Mouse (Mus musculus) hindbrain, embryonic 14.5 days (tissue): Measurements from ENCODE around the gene Rhot1. TPM values are rescaled to one million over a fixed set of nuclear protein-coding genes. Genes with fewer than 3 reads are reported as not detected.

Source experiments
- ATAC-seq: fragments of 200-750 bp; cut with Nextera tagmentation; 2 replicates; pipeline ENCODE4 v1.8.0; 2017; ENCODE audit warnings: moderate number of reproducible peaks, mild to moderate bottlenecking, moderate TSS enrichment, moderate library complexity; ENCODE audit not compliant: low FRiP score
- DNase-seq: peaks from one replicate; pipeline ENCODE4 v3.0.0-alpha.2; 2015; ENCODE audit warnings: low spot score
- H3K27ac ChIP-seq: fragments of 300-500 bp; sonication (generic); 2 replicates; pipeline ENCODE4 v1.5.1; 2014; ENCODE audit warnings: mild to moderate bottlenecking, moderate library complexity
- H3K27me3 ChIP-seq: fragments of 300-500 bp; sonication (generic); 2 replicates; pipeline ENCODE4 v1.6.1; 2014; ENCODE audit warnings: mild to moderate bottlenecking, low read length, mixed read lengths; ENCODE audit not compliant: control insufficient read depth, insufficient read depth
- H3K36me3 ChIP-seq: fragments of 300-500 bp; sonication (generic); replicated peaks from 2 replicates; pipeline ENCODE4 v1.6.1; 2014; ENCODE audit not compliant: control insufficient read depth, insufficient read depth
- H3K4me1 ChIP-seq: fragments of 300-500 bp; sonication (generic); replicated peaks from 2 replicates; pipeline ENCODE4 v1.6.1; 2014; ENCODE audit warnings: antibody characterized with exemption, low read length, mixed read lengths; ENCODE audit not compliant: control insufficient read depth, insufficient read depth
- H3K4me2 ChIP-seq: fragments of 300-500 bp; sonication (generic); replicated peaks from 2 replicates; pipeline ENCODE4 v1.6.1; 2014; ENCODE audit warnings: mild to moderate bottlenecking, moderate library complexity
- H3K4me3 ChIP-seq: fragments of 300-500 bp; sonication (generic); replicated peaks from 2 replicates; pipeline ENCODE4 v1.5.1; 2014; ENCODE audit warnings: mild to moderate bottlenecking, low read length
- H3K9ac ChIP-seq: fragments of 300-500 bp; sonication (generic); 2 replicates; pipeline ENCODE4 v1.6.1; 2014
- H3K9me3 ChIP-seq: fragments of 300-500 bp; sonication (generic); 2 replicates; pipeline ENCODE4 v1.6.1; 2016; ENCODE audit warnings: low read length; ENCODE audit not compliant: control insufficient read depth
- WGBS: fragments of 180-500 bp; shearing (Covaris S2); extraction: QIAGEN DNeasy Blood & Tissue Kit; methylation state at CpG from one replicate; pipeline ENCODE4 v1.1.7; 2014; 5-methylcytosine and 5-hydroxymethylcytosine counted together
- polyA plus RNA-seq: library from polyadenylated mRNA; unstranded; fragments of >200 nt; fragmentation: Nextera tagmentation; extraction: Ambion mirVana; gene quantifications from 2 replicates; pipeline ENCODE4 v1.2.1, GENCODE M21; 2014

Gene Rhot1
- polyA plus RNA-seq, 1 experiment from 2014 or later = 79.0 TPM

- Histone ChIP-seq H3K36me3 (no peaks in the 10 kb centered on the region), H3K4me1 (no peaks in the 10 kb centered on the region), H3K4me3 (no peak overlapping the region), H3K4me2 (no peak overlapping the region), H3K27me3 (no peaks in the 10 kb centered on the region), H3K9me3 (no peaks in the 10 kb centered on the region), H3K9ac (no peak overlapping the region), H3K27ac (no peak overlapping the region)
- WGBS = 84% methylated on average over 4 of the region's 4 CpGs
- ATAC-seq (no peak), DNase-seq (no peak)
These were observed 18.5 kb upstream of the Rhot1 start for GRCm38 (mm10) chr11:80190280-80190679.

- 67% methylated on average over 4 of the region's 4 CpGs for WGBS
- no peaks in the 10 kb centered on the region for H3K4me1 ChIP-seq
- no peaks in the 10 kb centered on the region for H3K9me3 ChIP-seq
- H3K36me3 ChIP-seq = no peaks in the 10 kb centered on the region
- no peak for ATAC-seq
- H3K4me3 ChIP-seq = no peak overlapping the region
- H3K27ac ChIP-seq = no peak overlapping the region
- no peaks in the 10 kb centered on the region for H3K27me3 ChIP-seq
- no peak overlapping the region for H3K4me2 ChIP-seq
- H3K9ac ChIP-seq = no peak overlapping the region
- DNase-seq = no peak
These were observed 15.0 kb upstream of the Rhot1 start for GRCm38 (mm10) chr11:80193827-80194226.

- 85% methylated on average over 7 of the region's 7 CpGs for WGBS
- ATAC-seq (no peak), DNase-seq (no peak)
- Histone ChIP-seq H3K36me3 (no peaks in the 10 kb centered on the region), H3K9ac (no peak overlapping the region), H3K4me1 (no peaks in the 10 kb centered on the region), H3K9me3 (no peaks in the 10 kb centered on the region), H3K27ac (no peak overlapping the region), H3K27me3 (no peaks in the 10 kb centered on the region), H3K4me2 (no peak overlapping the region), H3K4me3 (no peak overlapping the region)
These were observed 12.5 kb upstream of the Rhot1 start for GRCm38 (mm10) chr11:80196351-80196750.

GRCm38 (mm10) chr11:80199316-80199715, 9.5 kb upstream of the Rhot1 start:
- no peak for ATAC-seq
- H3K27ac ChIP-seq = no peak overlapping the region
- H3K36me3 ChIP-seq = no peaks in the 10 kb centered on the region
- WGBS = 89% methylated on average over 3 of the region's 3 CpGs
- no peaks in the 10 kb centered on the region for H3K9me3 ChIP-seq
- DNase-seq = no peak
- H3K4me3 ChIP-seq = no peak overlapping the region
- H3K4me2 ChIP-seq = no peak overlapping the region
- H3K4me1 ChIP-seq = no peaks in the 10 kb centered on the region
- H3K27me3 ChIP-seq = no peaks in the 10 kb centered on the region
- no peak overlapping the region for H3K9ac ChIP-seq

- ATAC-seq (no peak), DNase-seq (no peak)
- 96% methylated on average over 2 of the region's 2 CpGs for WGBS
These were observed 9.0 kb upstream of the Rhot1 start for GRCm38 (mm10) chr11:80199773-80200172.

GRCm38 (mm10) chr11:80200326-80200725, 8.5 kb upstream of the Rhot1 start:
- WGBS = 80% methylated on average over 1 of the region's 1 CpGs
- DNase-seq (no peak), ATAC-seq (no peak)
- Histone ChIP-seq H3K36me3 (no peaks in the 10 kb centered on the region), H3K4me1 (no peaks in the 10 kb centered on the region), H3K27me3 (no peaks in the 10 kb centered on the region), H3K4me2 (no peak overlapping the region), H3K4me3 (no peak overlapping the region), H3K9ac (no peak overlapping the region), H3K27ac (no peak overlapping the region), H3K9me3 (no peaks in the 10 kb centered on the region)

More at GRCm38 (mm10) chr11:80199773-80200172, 9.0 kb upstream of the Rhot1 start:
- H3K4me1 ChIP-seq = no peaks in the 10 kb centered on the region
- H3K9me3 ChIP-seq = no peaks in the 10 kb centered on the region
- no peak overlapping the region for H3K4me3 ChIP-seq
- H3K4me2 ChIP-seq = no peak overlapping the region
- no peak overlapping the region for H3K9ac ChIP-seq
- no peak overlapping the region for H3K27ac ChIP-seq
- no peaks in the 10 kb centered on the region for H3K36me3 ChIP-seq
- no peaks in the 10 kb centered on the region for H3K27me3 ChIP-seq

GRCm38 (mm10) chr11:80202296-80202695, 6.5 kb upstream of the Rhot1 start:
- Histone ChIP-seq H3K27ac (no peak overlapping the region), H3K27me3 (no peaks in the 10 kb centered on the region), H3K36me3 (no peaks in the 10 kb centered on the region), H3K9me3 (no peaks in the 10 kb centered on the region), H3K9ac (no peak overlapping the region), H3K4me1 (no peaks in the 10 kb centered on the region), H3K4me3 (no peak overlapping the region), H3K4me2 (no peak overlapping the region)
- DNase-seq (no peak), ATAC-seq (no peak)
- 84% methylated on average over 6 of the region's 6 CpGs for WGBS

GRCm38 (mm10) chr11:80204037-80204436, 4.8 kb upstream of the Rhot1 start:
- ATAC-seq (no peak), DNase-seq (no peak)
- no peak overlapping the region for H3K4me2 ChIP-seq
- no peaks in the 10 kb centered on the region for H3K27me3 ChIP-seq
- no peaks in the 10 kb centered on the region for H3K9me3 ChIP-seq
- H3K9ac ChIP-seq = no peak overlapping the region
- H3K4me3 ChIP-seq = no peak overlapping the region
- no peaks in the 10 kb centered on the region for H3K36me3 ChIP-seq
- no peaks in the 10 kb centered on the region for H3K4me1 ChIP-seq
- no peak overlapping the region for H3K27ac ChIP-seq
- WGBS = 74% methylated on average over 3 of the region's 3 CpGs

- WGBS = 49% methylated on average over 5 of the region's 5 CpGs
- DNase-seq = no peak
- Histone ChIP-seq H3K4me1 (peaks cover 3% of the 10 kb centered on the region), H3K4me2 (no peak overlapping the region), H3K4me3 (no peak overlapping the region), H3K36me3 (no peaks in the 10 kb centered on the region), H3K27ac (no peak overlapping the region), H3K9me3 (no peaks in the 10 kb centered on the region), H3K27me3 (no peaks in the 10 kb centered on the region), H3K9ac (no peak overlapping the region)
- no peak for ATAC-seq
These were observed 3.9 kb upstream of the Rhot1 start for GRCm38 (mm10) chr11:80204941-80205340.

GRCm38 (mm10) chr11:80208465-80208859, 357 bp upstream of the Rhot1 start:
- DNase-seq (no peak), ATAC-seq (0 out of 2 replicates have a peak, but pooled peaks have one; percentile 4)
- Histone ChIP-seq H3K4me2 (no peak overlapping the region), H3K9me3 (no peaks in the 10 kb centered on the region), H3K9ac (no peak overlapping the region), H3K4me1 (peaks cover 13% of the 10 kb centered on the region), H3K27ac (no peak overlapping the region), H3K27me3 (no peaks in the 10 kb centered on the region), H3K36me3 (no peaks in the 10 kb centered on the region), H3K4me3 (peak overlapping the region; percentile 97; the same call in 1 of the 2 replicates)
- 40% methylated on average over 7 of the region's 7 CpGs for WGBS
